Mouse (Mus musculus) heart, embryonic 13.5 days (tissue): ENCODE measurements around the gene Shmt2. TPM values are rescaled to one million over a fixed set of nuclear protein-coding genes. Genes with fewer than 3 reads are reported as not detected.

Experiments used
- ATAC-seq: fragments of 200-750 bp; cut with Nextera tagmentation; 2 replicates; pipeline ENCODE4 v1.8.0; 2017; ENCODE audit warnings: moderate TSS enrichment; ENCODE audit not compliant: insufficient number of reproducible peaks, low FRiP score, low TSS enrichment; ENCODE audit errors: extremely low read depth
- H3K27ac ChIP-seq: fragments of 300-500 bp; sonication (generic); replicated peaks from 2 replicates; pipeline ENCODE4 v1.5.1; 2015; ENCODE audit warnings: moderate library complexity, mild to moderate bottlenecking, inconsistent platforms
- H3K27me3 ChIP-seq: fragments of 300-500 bp; sonication (generic); replicated peaks from 2 replicates; pipeline ENCODE4 v1.6.1; 2015; ENCODE audit warnings: mild to moderate bottlenecking, inconsistent platforms
- H3K36me3 ChIP-seq: fragments of 300-500 bp; sonication (generic); 2 replicates; pipeline ENCODE4 v1.6.1; 2015; ENCODE audit warnings: mild to moderate bottlenecking, inconsistent platforms
- H3K4me1 ChIP-seq: fragments of 300-500 bp; sonication (generic); 2 replicates; pipeline ENCODE4 v1.6.1; 2015; ENCODE audit warnings: inconsistent platforms
- H3K4me2 ChIP-seq: fragments of 300-500 bp; sonication (generic); 2 replicates; pipeline ENCODE4 v1.6.1; 2015; ENCODE audit warnings: inconsistent platforms, mild to moderate bottlenecking, moderate library complexity
- H3K4me3 ChIP-seq: fragments of 300-500 bp; sonication (generic); 2 replicates; pipeline ENCODE4 v1.5.1; 2015; ENCODE audit warnings: moderate library complexity, mild to moderate bottlenecking, inconsistent platforms
- H3K9ac ChIP-seq: fragments of 300-500 bp; sonication (generic); 2 replicates; pipeline ENCODE4 v1.6.1; 2015; ENCODE audit warnings: inconsistent platforms, mild to moderate bottlenecking, moderate library complexity
- H3K9me3 ChIP-seq: fragments of 300-500 bp; sonication (generic); 2 replicates; pipeline ENCODE4 v1.6.1; 2016; ENCODE audit warnings: inconsistent platforms
- WGBS: fragments of 180-500 bp; shearing (Covaris S2); methylation state at CpG from one replicate; pipeline ENCODE4 v1.1.7; 2015; ENCODE audit warnings: mixed read lengths; 5-methylcytosine and 5-hydroxymethylcytosine counted together
- polyA plus RNA-seq: library from polyadenylated mRNA; unstranded; fragments of >200 nt; fragmentation: Nextera tagmentation; extraction: Ambion mirVana; gene quantifications from 2 replicates; pipeline ENCODE4 v1.2.1, GENCODE M21; 2015

The Shmt2 gene
- polyA plus RNA-seq, 1 experiment from 2014 or later, result 78.3 TPM

DNA sequence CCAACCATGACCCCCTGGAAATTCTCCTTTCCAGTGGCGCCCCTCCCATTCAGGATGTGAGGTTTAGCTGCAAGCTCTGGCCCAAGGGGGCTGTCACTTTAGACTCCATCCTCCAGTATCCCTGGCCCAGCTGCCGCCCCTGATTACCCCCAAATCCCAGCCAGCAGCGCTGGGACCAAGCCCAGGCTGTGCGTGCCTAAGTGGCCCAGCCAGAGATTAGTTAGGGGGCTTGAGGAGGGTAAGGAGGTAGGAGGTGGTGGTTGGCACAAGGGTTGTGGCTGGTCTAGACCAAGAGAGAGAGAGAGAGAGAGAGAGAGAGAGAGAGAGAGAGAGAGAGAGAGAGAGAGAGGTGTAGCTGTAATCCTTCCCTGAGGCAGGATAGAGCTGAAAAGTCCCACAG lies 9.3 kb upstream of the Shmt2 start:
- 5% methylated on average over 4 of the region's 4 CpGs for WGBS
- peaks cover 28% of the 10 kb centered on the region for H3K4me1 ChIP-seq
- ATAC-seq, result no peak

DNA sequence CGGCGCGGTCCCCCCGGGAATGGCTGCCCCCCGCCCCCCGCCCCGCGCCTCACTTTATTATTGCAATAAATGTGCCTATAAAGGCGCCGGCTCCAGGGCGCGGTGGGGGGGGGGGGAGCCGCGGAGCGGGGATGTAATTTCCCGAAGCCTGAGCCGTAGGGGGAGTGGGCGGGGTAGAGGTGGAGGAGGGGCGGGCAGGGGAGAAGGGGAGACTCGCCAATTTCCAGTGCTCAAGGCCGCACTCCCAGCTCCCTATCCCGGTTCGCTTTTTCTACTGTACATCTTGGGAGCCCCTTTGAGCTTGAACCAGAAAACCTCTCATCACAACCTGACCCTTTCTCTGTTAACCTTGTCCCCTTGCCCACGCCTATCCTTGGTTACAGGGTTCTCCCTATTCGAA lies 8.7 kb upstream of the Shmt2 start:
- ATAC-seq, result no peak
- Histone ChIP-seq H3K4me2 (peak overlapping the region; percentile 28), H3K9ac (no peak overlapping the region), H3K4me3 (peak overlapping the region; percentile 20), H3K27ac (no peak overlapping the region), H3K4me1 (peaks cover 33% of the 10 kb centered on the region), H3K36me3 (no peaks in the 10 kb centered on the region), H3K27me3 (peaks cover 100% of the 10 kb centered on the region), H3K9me3 (no peaks in the 10 kb centered on the region)
- WGBS, result 1% methylated on average over 23 of the region's 25 CpGs

More for the DNA sequence above, 9.3 kb upstream of the Shmt2 start:
- Histone ChIP-seq H3K9me3 (no peaks in the 10 kb centered on the region), H3K4me2 (no peak overlapping the region), H3K9ac (no peak overlapping the region), H3K36me3 (no peaks in the 10 kb centered on the region), H3K27ac (no peak overlapping the region), H3K4me3 (no peak overlapping the region), H3K27me3 (peaks cover 100% of the 10 kb centered on the region)

- peaks cover 98% of the 10 kb centered on the region for H3K27me3 ChIP-seq
- H3K4me2 ChIP-seq, result no peak overlapping the region
- H3K9ac ChIP-seq, result no peak overlapping the region
- H3K27ac ChIP-seq, result no peak overlapping the region
- WGBS, result 3% methylated on average over 17 of the region's 17 CpGs
- H3K4me3 ChIP-seq, result no peak overlapping the region
- ATAC-seq, result no peak
- no peaks in the 10 kb centered on the region for H3K36me3 ChIP-seq
- peaks cover 20% of the 10 kb centered on the region for H3K4me1 ChIP-seq
- no peaks in the 10 kb centered on the region for H3K9me3 ChIP-seq
Measured at GRCm38 (mm10) chr10:127527481-127527880, 5.2 kb upstream of the Shmt2 start.

- peak overlapping the region; percentile 67 for H3K4me2 ChIP-seq
- no peak overlapping the region for H3K27ac ChIP-seq
- H3K9ac ChIP-seq, result peak overlapping the region; percentile 37
- H3K4me1 ChIP-seq, result peaks cover 24% of the 10 kb centered on the region
- no peaks in the 10 kb centered on the region for H3K36me3 ChIP-seq
- no peaks in the 10 kb centered on the region for H3K9me3 ChIP-seq
- H3K27me3 ChIP-seq, result peaks cover 90% of the 10 kb centered on the region
- H3K4me3 ChIP-seq, result peak overlapping the region; percentile 44
- ATAC-seq, result no peak
- WGBS, result under 1% methylated on average over 26 of the region's 26 CpGs
Measured at GRCm38 (mm10) chr10:127526681-127527080, 4.4 kb upstream of the Shmt2 start.

GRCm38 (mm10) chr10:127526048-127526447 lies 3.8 kb upstream of the Shmt2 start:
- 2% methylated on average over 26 of the region's 26 CpGs for WGBS
- H3K4me2 ChIP-seq, result peak overlapping the region; percentile 67
- no peak overlapping the region for H3K27ac ChIP-seq
- peaks cover 29% of the 10 kb centered on the region for H3K4me1 ChIP-seq
- no peaks in the 10 kb centered on the region for H3K36me3 ChIP-seq
- no peak for ATAC-seq
- peak overlapping the region; percentile 37 for H3K9ac ChIP-seq
- peak overlapping the region; percentile 44 for H3K4me3 ChIP-seq
- H3K9me3 ChIP-seq, result no peaks in the 10 kb centered on the region
- H3K27me3 ChIP-seq, result peaks cover 84% of the 10 kb centered on the region

GRCm38 (mm10) chr10:127524646-127525255 lies 2.5 kb upstream of the Shmt2 start:
- peak overlapping the region; percentile 9; the same call in 1 of the 2 replicates for H3K4me3 ChIP-seq
- H3K9ac ChIP-seq, result no peak overlapping the region; the same call in 1 of the 2 replicates
- no peak overlapping the region for H3K27ac ChIP-seq
- peaks cover 71% of the 10 kb centered on the region for H3K27me3 ChIP-seq
- H3K9me3 ChIP-seq, result no peaks in the 10 kb centered on the region
- no peak for ATAC-seq
- peaks cover 32% of the 10 kb centered on the region for H3K4me1 ChIP-seq
- H3K4me2 ChIP-seq, result no peak overlapping the region
- H3K36me3 ChIP-seq, result peaks cover 10% of the 10 kb centered on the region
- 3% methylated on average over 19 of the region's 23 CpGs for WGBS

DNA sequence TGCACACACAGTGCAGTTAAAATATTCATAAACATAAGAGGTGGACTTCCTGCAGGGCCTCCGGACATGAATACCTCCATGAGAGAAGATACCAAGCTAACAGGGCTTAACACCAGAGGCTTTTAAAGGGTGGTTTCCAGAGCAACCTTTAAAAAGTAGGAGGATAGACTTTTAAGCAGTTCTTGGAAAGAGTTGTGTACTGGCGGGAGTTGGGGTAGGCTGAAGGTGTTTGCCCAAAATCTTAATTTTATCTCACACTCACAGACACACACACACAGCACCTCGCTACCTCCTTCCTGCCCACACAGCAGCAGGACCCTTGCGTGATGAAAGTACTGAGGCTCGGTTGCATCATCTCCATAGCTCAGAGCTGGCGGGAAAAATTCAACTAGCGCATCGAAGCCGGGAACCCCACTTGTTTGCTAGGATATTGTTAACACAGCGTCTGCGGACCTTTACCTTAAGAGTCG lies 598 bp downstream of the Shmt2 start:
- peaks cover 56% of the 10 kb centered on the region for H3K27me3 ChIP-seq
- peak overlapping the region; percentile 85 for H3K9ac ChIP-seq
- H3K9me3 ChIP-seq, result no peaks in the 10 kb centered on the region
- no peak overlapping the region for H3K27ac ChIP-seq
- no peak for ATAC-seq
- 8% methylated on average over 12 of the region's 12 CpGs for WGBS
- peak overlapping the region; percentile 87 for H3K4me2 ChIP-seq
- H3K4me1 ChIP-seq, result peaks cover 36% of the 10 kb centered on the region
- H3K36me3 ChIP-seq, result peaks cover 37% of the 10 kb centered on the region
- peak overlapping the region; percentile 72 for H3K4me3 ChIP-seq

- no peak for ATAC-seq
- Histone ChIP-seq H3K36me3 (peaks cover 37% of the 10 kb centered on the region), H3K27ac (no peak overlapping the region), H3K4me2 (peak overlapping the region; percentile 87), H3K27me3 (peaks cover 54% of the 10 kb centered on the region), H3K4me3 (peak overlapping the region; percentile 72), H3K9me3 (no peaks in the 10 kb centered on the region), H3K9ac (peak overlapping the region; percentile 85), H3K4me1 (peaks cover 38% of the 10 kb centered on the region)
- 76% methylated on average over 20 of the region's 20 CpGs for WGBS
Measured at GRCm38 (mm10) chr10:127520714-127521357, 1.4 kb downstream of the Shmt2 start.

- Histone ChIP-seq H3K36me3 (peaks cover 37% of the 10 kb centered on the region), H3K4me2 (peak overlapping the region; percentile 87; the same call in 1 of the 2 replicates), H3K27me3 (peaks cover 54% of the 10 kb centered on the region), H3K27ac (no peak overlapping the region), H3K4me1 (peaks cover 45% of the 10 kb centered on the region), H3K4me3 (no peak overlapping the region), H3K9me3 (no peaks in the 10 kb centered on the region), H3K9ac (no peak overlapping the region)
- no peak for ATAC-seq
- WGBS, result 88% methylated on average over 37 of the region's 37 CpGs
Measured at GRCm38 (mm10) chr10:127519903-127520713, 2.1 kb downstream of the Shmt2 start.

DNA sequence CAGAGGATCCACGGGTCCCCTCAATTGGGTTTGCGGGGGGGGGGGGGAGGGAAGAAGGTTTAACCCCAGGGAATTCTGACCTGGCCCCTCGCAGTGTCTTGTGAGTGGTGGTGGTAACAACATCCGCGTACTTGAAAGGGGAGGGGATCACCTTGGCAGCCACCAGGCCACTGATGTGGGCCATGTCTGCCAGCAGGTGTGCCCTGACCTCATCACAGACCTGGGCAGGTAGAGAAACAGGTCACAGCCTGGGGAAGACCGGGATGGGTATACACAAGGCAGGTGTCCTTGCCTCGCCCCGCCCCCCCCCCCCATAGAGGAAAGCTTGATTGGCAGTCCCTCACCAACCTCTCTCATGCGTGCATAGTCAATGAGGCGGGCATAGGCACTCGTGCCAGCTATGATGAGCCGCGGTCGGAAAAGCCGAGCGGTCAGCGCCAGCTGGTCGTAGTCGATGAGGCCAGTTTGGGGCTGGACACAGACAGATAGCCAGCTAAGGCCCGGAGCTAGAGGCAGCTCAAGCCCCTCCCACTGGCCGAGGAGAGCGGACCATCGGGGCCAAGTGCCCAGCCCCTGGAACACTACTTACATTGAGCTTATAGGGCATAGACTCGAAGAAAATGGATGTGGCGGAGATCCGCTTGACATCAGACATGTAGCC lies 3.1 kb downstream of the Shmt2 start:
- Histone ChIP-seq H3K9ac (no peak overlapping the region), H3K4me1 (peaks cover 50% of the 10 kb centered on the region), H3K27me3 (peaks cover 54% of the 10 kb centered on the region), H3K4me3 (no peak overlapping the region), H3K27ac (no peak overlapping the region), H3K9me3 (no peaks in the 10 kb centered on the region), H3K36me3 (peaks cover 37% of the 10 kb centered on the region), H3K4me2 (no peak overlapping the region)
- WGBS, result 88% methylated on average over 26 of the region's 26 CpGs
- no peak for ATAC-seq

GRCm38 (mm10) chr10:127517941-127518340 lies 4.3 kb downstream of the Shmt2 start:
- Histone ChIP-seq H3K4me1 (peaks cover 63% of the 10 kb centered on the region), H3K9me3 (no peaks in the 10 kb centered on the region), H3K9ac (no peak overlapping the region), H3K27ac (no peak overlapping the region), H3K4me3 (no peak overlapping the region), H3K4me2 (no peak overlapping the region), H3K36me3 (peaks cover 37% of the 10 kb centered on the region), H3K27me3 (peaks cover 56% of the 10 kb centered on the region)
- ATAC-seq, result no peak
- 89% methylated on average over 22 of the region's 22 CpGs for WGBS
